Mouse (Mus musculus) heart, adult 18-20 months (tissue): Measurements from ENCODE around the gene Nagpa. TPM values are rescaled to one million over a fixed set of nuclear protein-coding genes. Genes with fewer than 3 reads are reported as not detected.

Experiments
- DNase-seq, 2 experiments: peaks; one replicate each; pipeline ENCODE4 v3.0.0; 2021 to 2022; ENCODE audit warnings: mixed read lengths in 1 of 2
- total RNA-seq, 2 experiments: library from RNA; stranded (reverse); gene quantifications; 2 replicates each; pipeline ENCODE4 v1.2.3; 2021

The Nagpa gene
- total RNA-seq, 2 experiments from 2014 or later = 12.0 to 14.5 TPM

GRCm38 (mm10) chr16:5202681-5203080 lies 1.1 kb downstream of the Nagpa start:
- peak; percentile 57 to 79 for DNase-seq

GRCm38 (mm10) chr16:5195080-5195479 lies 8.7 kb downstream of the Nagpa start:
- peak; percentile 65 to 82 for DNase-seq

GRCm38 (mm10) chr16:5186234-5186633 lies 17.6 kb downstream of the Nagpa start:
- DNase-seq = peak; percentile 53 to 69

GRCm38 (mm10) chr16:5185691-5186090 lies 18.1 kb downstream of the Nagpa start:
- DNase-seq = peak in 1 of 2 experiments; percentile 28

- no peak for DNase-seq
Observed at GRCm38 (mm10) chr16:5184956-5185355, 18.9 kb downstream of the Nagpa start.

- no peak for DNase-seq
Observed at GRCm38 (mm10) chr16:5184101-5184500, 19.7 kb downstream of the Nagpa start.

- no peak for DNase-seq
Observed at GRCm38 (mm10) chr16:5183310-5183975, 20.4 kb downstream of the Nagpa start.

GRCm38 (mm10) chr16:5172636-5173035 lies 31.2 kb downstream of the Nagpa start:
- DNase-seq = no peak

GRCm38 (mm10) chr16:5168829-5169228 lies 35.0 kb downstream of the Nagpa start:
- DNase-seq = peak; percentile 70 to 77

- DNase-seq = no peak
Observed at GRCm38 (mm10) chr16:5168038-5168437, 35.8 kb downstream of the Nagpa start.

- DNase-seq = no peak
Observed at GRCm38 (mm10) chr16:5164327-5164726, 39.5 kb downstream of the Nagpa start.

- no peak for DNase-seq
Observed at GRCm38 (mm10) chr16:5159248-5159647, 44.6 kb downstream of the Nagpa start.

GRCm38 (mm10) chr16:5157113-5157512 lies 46.7 kb downstream of the Nagpa start:
- DNase-seq = no peak

- DNase-seq = no peak
Observed at GRCm38 (mm10) chr16:5156495-5156894, 47.3 kb downstream of the Nagpa start.

- no peak for DNase-seq
Observed at GRCm38 (mm10) chr16:5155014-5155413, 48.8 kb downstream of the Nagpa start.

GRCm38 (mm10) chr16:5153299-5154026 lies 50.3 kb downstream of the Nagpa start:
- DNase-seq = no peak

GRCm38 (mm10) chr16:5150544-5150943 lies 53.3 kb downstream of the Nagpa start:
- no peak for DNase-seq

- DNase-seq = no peak
Observed at GRCm38 (mm10) chr16:5147037-5147385, 56.8 kb downstream of the Nagpa start, which contains the start of gene Sec14l5. TSS of gene Sec14l5 (plus strand) at chr16:5147109.

GRCm38 (mm10) chr16:5146367-5147036 lies 57.3 kb downstream of the Nagpa start:
- DNase-seq = peak; percentile 65 to 72

- DNase-seq = peak; percentile 71 to 88
Observed at GRCm38 (mm10) chr16:5145570-5145969, 58.2 kb downstream of the Nagpa start.
